Mouse (Mus musculus) gonadal fat pad, adult 2 months (tissue): ENCODE results near the gene Tenm2. TPM values are rescaled to one million over a fixed set of nuclear protein-coding genes. Genes with fewer than 3 reads are reported as not detected.

Experiments used
- DNase-seq: peaks from one replicate; pipeline ENCODE4 v3.0.0-alpha.2; 2012; ENCODE audit warnings: low read depth
- polyA plus RNA-seq: library from polyadenylated mRNA; depleted of rRNA; stranded (reverse); fragments of >200 nt; gene quantifications from 2 replicates; pipeline ENCODE4 v1.2.3, GENCODE M21; 2012

Gene Tenm2
- polyA plus RNA-seq, 1 experiment, result 1.7 TPM

- no peak for DNase-seq
These were observed 751.2 kb downstream of the Tenm2 start for GRCm38 (mm10) chr11:36484466-36485069.

GRCm38 (mm10) chr11:36482136-36482535, 753.6 kb downstream of the Tenm2 start:
- DNase-seq, result no peak

GRCm38 (mm10) chr11:36481524-36481923, 754.2 kb downstream of the Tenm2 start:
- no peak for DNase-seq

GRCm38 (mm10) chr11:36481086-36481485, 754.7 kb downstream of the Tenm2 start:
- DNase-seq, result no peak

- no peak for DNase-seq
These were observed 765.8 kb downstream of the Tenm2 start for GRCm38 (mm10) chr11:36469811-36470551.

GRCm38 (mm10) chr11:36458451-36458850, 777.3 kb downstream of the Tenm2 start:
- no peak for DNase-seq

GRCm38 (mm10) chr11:36454076-36454475, 781.7 kb downstream of the Tenm2 start:
- DNase-seq, result no peak

- no peak for DNase-seq
These were observed 783.3 kb downstream of the Tenm2 start for GRCm38 (mm10) chr11:36452436-36452835.

- DNase-seq, result no peak
These were observed 789.4 kb downstream of the Tenm2 start for GRCm38 (mm10) chr11:36446351-36446750.

GRCm38 (mm10) chr11:36443821-36444220, 791.9 kb downstream of the Tenm2 start:
- no peak for DNase-seq

- no peak for DNase-seq
These were observed 794.0 kb downstream of the Tenm2 start for GRCm38 (mm10) chr11:36441801-36442200.

- no peak for DNase-seq
These were observed 799.5 kb downstream of the Tenm2 start for GRCm38 (mm10) chr11:36436251-36436650.

- no peak for DNase-seq
These were observed 806.8 kb downstream of the Tenm2 start for GRCm38 (mm10) chr11:36428947-36429346.

- DNase-seq, result no peak
These were observed 810.8 kb downstream of the Tenm2 start for GRCm38 (mm10) chr11:36424959-36425358.

GRCm38 (mm10) chr11:36420047-36420446, 815.7 kb downstream of the Tenm2 start:
- no peak for DNase-seq

- DNase-seq, result no peak
These were observed 820.5 kb downstream of the Tenm2 start for GRCm38 (mm10) chr11:36415244-36415643.

GRCm38 (mm10) chr11:36410881-36411280, 824.9 kb downstream of the Tenm2 start:
- no peak for DNase-seq

- no peak for DNase-seq
These were observed 839.7 kb downstream of the Tenm2 start for GRCm38 (mm10) chr11:36395803-36396710.

GRCm38 (mm10) chr11:36384696-36385095, 851.1 kb downstream of the Tenm2 start:
- no peak for DNase-seq

GRCm38 (mm10) chr11:36371814-36372213, 864.0 kb downstream of the Tenm2 start:
- no peak for DNase-seq

- DNase-seq, result no peak
These were observed 870.7 kb downstream of the Tenm2 start for GRCm38 (mm10) chr11:36365067-36365466.

GRCm38 (mm10) chr11:36364441-36364840, 871.3 kb downstream of the Tenm2 start:
- DNase-seq, result no peak
